25 mouse cellular contexts compared by ENCODE assay signal in the genomic region with DNA sequence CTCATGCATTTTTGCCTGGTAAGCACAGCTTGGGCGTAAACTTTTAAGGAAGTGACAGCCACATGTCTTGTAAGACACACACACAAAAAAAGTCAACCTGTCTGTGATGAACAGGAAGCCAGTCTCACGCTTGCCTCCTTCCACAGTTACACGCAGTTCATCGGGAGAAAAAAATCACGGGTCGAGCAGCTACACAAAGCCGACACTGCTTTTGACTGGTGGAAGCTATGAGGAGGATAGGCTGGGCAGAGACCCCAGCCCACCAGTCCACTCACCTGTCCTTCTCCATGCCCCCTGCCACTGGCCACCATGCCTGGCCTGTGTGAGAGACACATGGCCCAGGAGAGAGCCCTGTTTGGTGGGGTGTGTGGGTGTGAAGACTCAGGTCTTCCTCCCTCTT.
DNase-seq lines count a peak whose midpoint lies in the region; ATAC-seq lines count a peak whose summit lies in the region.
"Had no signal": no experiment of that assay in that cellular context is flagged by ENCODE, and none has a peak within 500 bp of the region (broad histone marks: within the 10 kb centered on the region; RNA-seq: fewer than 3 reads in every experiment).

No protein-coding gene starts in this region.

- no peak overlapping the region for H3K4me3 ChIP-seq in hindbrain, embryonic 12.5 days
- H3K4me3 ChIP-seq: embryonic facial prominence, embryonic 15.5 days; forebrain, embryonic 15.5 days; heart, embryonic 12.5 days; hindbrain, embryonic 13.5 days; intestine, embryonic 15.5 days; left cerebral cortex, adult 2 months; liver, embryonic 15.5 days; midbrain, embryonic 15.5 days had no signal

- H3K27me3 ChIP-seq in hindbrain, embryonic 12.5 days = no peaks in the 10 kb centered on the region
- H3K27me3 ChIP-seq: forebrain, embryonic 15.5 days; hindbrain, embryonic 13.5 days; intestine, embryonic 15.5 days; midbrain, embryonic 15.5 days had no signal

- 90% methylated on average over 7 of the region's 7 CpGs for WGBS in hindbrain, embryonic 12.5 days

- no peak overlapping the region for H3K9ac ChIP-seq in hindbrain, embryonic 12.5 days
- H3K9ac ChIP-seq: embryonic facial prominence, embryonic 15.5 days; forebrain, embryonic 15.5 days; heart, embryonic 12.5 days; hindbrain, embryonic 13.5 days; intestine, embryonic 15.5 days; liver, embryonic 15.5 days; midbrain, embryonic 15.5 days had no signal

- H3K36me3 ChIP-seq in hindbrain, embryonic 12.5 days = no peaks in the 10 kb centered on the region
- H3K36me3 ChIP-seq: embryonic facial prominence, embryonic 15.5 days; forebrain, embryonic 15.5 days; heart, embryonic 12.5 days; hindbrain, embryonic 13.5 days; intestine, embryonic 15.5 days; liver, embryonic 15.5 days; midbrain, embryonic 15.5 days had no signal

- no peak overlapping the region for H3K27ac ChIP-seq in hindbrain, embryonic 12.5 days
- H3K27ac ChIP-seq: embryonic facial prominence, embryonic 15.5 days; forebrain, embryonic 15.5 days; hindbrain, embryonic 13.5 days; intestine, embryonic 15.5 days; left cerebral cortex, adult 2 months; liver, embryonic 15.5 days; midbrain, embryonic 15.5 days had no signal

- intact Hi-C loops in heart, postnatal 25 days (cut with DNase I) = loop anchor here (5.0 kb wide), 2 partner anchors 36 to 54 kb away; no protein-coding TSS in a partner anchor
- intact Hi-C loops in gastrocnemius, postnatal 14 days (cut with DNase I; ENCODE audit: low total_unique reads) = no loop called here

- no peak overlapping the region for H3K4me2 ChIP-seq in hindbrain, embryonic 12.5 days (replicated peaks)
- H3K4me2 ChIP-seq: embryonic facial prominence, embryonic 15.5 days; forebrain, embryonic 15.5 days; heart, embryonic 12.5 days; hindbrain, embryonic 13.5 days; intestine, embryonic 15.5 days; liver, embryonic 15.5 days; midbrain, embryonic 15.5 days had no signal

- peak; percentile 60 for ATAC-seq in activated CD4-positive, CD25-positive, alpha-beta regulatory T cell, adult 4 months
- no peak for ATAC-seq in hindbrain, embryonic 12.5 days (ENCODE audit: low FRiP score)
- ATAC-seq: forebrain, embryonic 15.5 days; intestine, embryonic 15.5 days; midbrain, embryonic 15.5 days had no signal

- peak; percentile 89 for DNase-seq in heart, adult 11 months
- DNase-seq in heart, postnatal 25 days (ENCODE audit: low spot score) = no peak
- peak; percentile 78 for DNase-seq in naive thymus-derived CD4-positive, alpha-beta T cell, adult 2 months (ENCODE audit: low read depth)
- DNase-seq in thymus, postnatal 25 days = peak; percentile 62
- DNase-seq in gastrocnemius, postnatal 14 days = no peak
- DNase-seq in kidney, postnatal 10 days = no peak
- DNase-seq: adrenal gland, postnatal 10 days; cerebellum, adult 9-10 months; heart, adult 18-20 months; heart, postnatal 14 days; kidney, adult 8-10 months; kidney, postnatal 36 days; left cerebral cortex, postnatal 4 days; liver; lung, postnatal 4 days had no signal

- peaks cover 17% of the 10 kb centered on the region for H3K4me1 ChIP-seq in hindbrain, embryonic 12.5 days

- peaks cover 5% of the 10 kb centered on the region; the same call in 1 of the 2 replicates for H3K9me3 ChIP-seq in hindbrain, embryonic 12.5 days (replicated peaks)
- H3K9me3 ChIP-seq: embryonic facial prominence, embryonic 15.5 days; forebrain, embryonic 15.5 days; hindbrain, embryonic 13.5 days; intestine, embryonic 15.5 days; liver, embryonic 15.5 days; midbrain, embryonic 15.5 days had no signal

Comparison
In these comparisons a context has a peak if more than half of its experiments do, and no peak if none do; other contexts are left out.
1. DNase-seq: peak in heart, adult 11 months (single experiment), naive thymus-derived CD4-positive, alpha-beta T cell, adult 2 months (single experiment) and thymus, postnatal 25 days (single experiment); none in heart, postnatal 25 days (single experiment), gastrocnemius, postnatal 14 days (single experiment) and kidney, postnatal 10 days (single experiment).